Mouse (Mus musculus): ENCODE measurements around the gene Tyrobp. TPM values are rescaled to one million over a fixed set of nuclear protein-coding genes. Genes with fewer than 3 reads are reported as not detected.

Gene Tyrobp
- polyA plus RNA-seq (2012; rRNA removed), result 54.2 and 79.2 TPM in 2 replicates
- 69.8 and 84.7 TPM in 2 replicates for polyA plus RNA-seq (2014; fragmentation: Nextera tagmentation; extraction: Ambion mirVana)

DNA sequence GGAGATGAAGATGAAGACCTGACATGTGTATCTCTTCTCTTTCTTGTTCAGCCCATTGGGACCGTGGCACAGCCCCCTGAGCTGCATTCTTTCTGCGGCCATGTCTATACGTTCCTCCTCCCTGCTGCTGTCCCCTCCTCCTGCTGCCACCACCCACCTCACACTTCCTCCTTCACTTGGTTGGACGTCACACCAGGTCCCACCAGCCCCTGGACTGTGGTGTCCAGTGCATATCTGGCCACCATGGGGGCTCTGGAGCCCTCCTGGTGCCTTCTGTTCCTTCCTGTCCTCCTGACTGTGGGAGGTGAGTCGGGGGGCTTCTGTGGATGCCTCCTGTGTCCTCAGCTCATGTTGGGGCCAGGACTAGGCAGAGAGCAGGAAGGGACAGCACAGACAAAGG is at the start of gene Tyrobp:
Gene Tyrobp, plus strand, starts transcription at position 165 of the 400 bp plus-strand sequence.
- no peaks in the 10 kb centered on the region for H3K36me3 ChIP-seq (ENCODE audit: control insufficient read depth, insufficient read depth, low read length)
- H3K4me1 ChIP-seq (ENCODE audit: control insufficient read depth, insufficient read depth, low read length), result no peaks in the 10 kb centered on the region
- no peaks in the 10 kb centered on the region; the same call in 1 of the 2 replicates for H3K9me3 ChIP-seq (ENCODE audit: control insufficient read depth, low read length)
- WGBS, result 69% methylated on average over 5 of the region's 5 CpGs
- H3K4me3 ChIP-seq (replicated peaks; ENCODE audit: low read length), result no peak within 1 kb of the TSS
- ATAC-seq (ENCODE audit: low FRiP score, low read depth) (no peak), DNase-seq (ENCODE audit: low spot score) (no peak)
- H3K4me2 ChIP-seq (replicated peaks; ENCODE audit: low read depth, low read length, severe bottlenecking), result no peak within 1 kb of the TSS
- no peak for TF ChIP-seq POLR2A (IDR thresholded peaks at IDR 0.05; ENCODE audit: borderline replicate concordance, extremely low read depth, insufficient read depth, insufficient read length)
- no peaks in the 10 kb centered on the region for H3K27me3 ChIP-seq (ENCODE audit: control insufficient read depth, insufficient read depth, low read length)
- no peak within 1 kb of the TSS for H3K27ac ChIP-seq (replicated peaks; ENCODE audit: low read depth, low read length)
- H3K9ac ChIP-seq (ENCODE audit: low read depth, low read length, severe bottlenecking), result no peak within 1 kb of the TSS

DNA sequence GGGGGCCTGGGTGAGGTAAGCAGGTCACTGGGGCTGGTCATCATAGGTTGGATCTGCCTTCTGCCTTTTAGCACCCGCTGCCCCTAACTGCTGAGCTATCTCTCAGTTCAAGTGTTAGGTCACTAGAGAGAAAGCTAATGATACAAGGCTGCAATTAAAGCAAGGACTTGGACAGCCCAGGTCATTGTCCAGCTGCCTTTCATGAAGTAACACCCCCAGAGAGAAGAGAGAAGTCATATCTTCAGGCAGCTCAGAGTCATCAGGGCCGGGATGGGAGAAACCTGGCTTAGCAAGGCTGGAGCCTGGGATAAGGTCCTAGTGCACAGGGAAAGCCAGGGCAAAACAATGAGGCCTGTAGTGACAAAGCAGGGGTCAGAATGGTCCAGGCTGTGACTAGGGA is 46.1 kb upstream of the Tyrobp start:
- H3K9ac ChIP-seq (ENCODE audit: low read depth, low read length, severe bottlenecking), result no peak overlapping the region
- no peaks in the 10 kb centered on the region for H3K9me3 ChIP-seq (ENCODE audit: control insufficient read depth, low read length)
- no peaks in the 10 kb centered on the region for H3K27me3 ChIP-seq (ENCODE audit: control insufficient read depth, insufficient read depth, low read length)
- ATAC-seq (ENCODE audit: low FRiP score, low read depth) (no peak), DNase-seq (ENCODE audit: low spot score) (no peak)
- 0 out of 2 replicates have a peak, but pooled peaks cover under 1% of the 10 kb centered on the region for H3K4me1 ChIP-seq (ENCODE audit: control insufficient read depth, insufficient read depth, low read length)
- WGBS, result 63% methylated on average over 2 of the region's 2 CpGs
- H3K27ac ChIP-seq (replicated peaks; ENCODE audit: low read depth, low read length), result no peak overlapping the region
- TF ChIP-seq POLR2A (IDR thresholded peaks at IDR 0.05; ENCODE audit: borderline replicate concordance, extremely low read depth, insufficient read depth, insufficient read length), result no peak
- H3K4me2 ChIP-seq (replicated peaks; ENCODE audit: low read depth, low read length, severe bottlenecking), result no peak overlapping the region
- H3K4me3 ChIP-seq (replicated peaks; ENCODE audit: low read length), result no peak overlapping the region
- no peaks in the 10 kb centered on the region for H3K36me3 ChIP-seq (ENCODE audit: control insufficient read depth, insufficient read depth, low read length)

DNA sequence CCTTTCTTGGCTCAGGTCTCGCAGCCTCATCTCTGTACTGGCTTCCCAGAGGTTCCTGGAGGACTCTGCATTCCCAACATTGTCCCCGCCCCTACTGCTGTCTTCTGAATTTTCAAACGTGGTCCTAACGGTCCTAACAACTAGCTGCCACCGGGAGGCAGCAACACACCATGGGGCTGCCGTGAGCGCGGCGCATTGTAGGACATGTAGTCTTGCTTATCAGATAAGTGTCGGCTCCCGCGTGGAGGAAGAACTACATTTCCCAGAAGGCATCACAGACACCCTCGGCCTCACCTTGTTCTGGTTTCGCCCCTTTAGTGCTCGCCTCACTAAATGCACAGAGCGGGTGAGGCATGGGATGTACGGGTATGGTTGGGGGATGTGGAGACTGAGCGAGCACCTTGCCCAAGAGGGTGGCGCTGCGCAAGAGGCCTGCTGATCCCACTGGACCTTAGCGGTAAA is 40.0 kb upstream of the Tyrobp start:
- WGBS, result under 1% methylated on average over 21 of the region's 21 CpGs
- DNase-seq (ENCODE audit: low spot score) (peak; percentile 97), ATAC-seq (ENCODE audit: low FRiP score, low read depth) (peak; percentile 98)
- Histone ChIP-seq H3K4me1 (ENCODE audit: control insufficient read depth, insufficient read depth, low read length) (no peaks in the 10 kb centered on the region), H3K36me3 (ENCODE audit: control insufficient read depth, insufficient read depth, low read length) (no peaks in the 10 kb centered on the region), H3K9ac (ENCODE audit: low read depth, low read length, severe bottlenecking) (peak overlapping the region; percentile 57), H3K27ac (replicated peaks; ENCODE audit: low read depth, low read length) (0 out of 2 replicates have a peak overlapping the region, but pooled peaks have one; percentile 48), H3K4me2 (replicated peaks; ENCODE audit: low read depth, low read length, severe bottlenecking) (peak overlapping the region; percentile 60), H3K4me3 (replicated peaks; ENCODE audit: low read length) (peak overlapping the region; percentile 42), H3K27me3 (ENCODE audit: control insufficient read depth, insufficient read depth, low read length) (no peaks in the 10 kb centered on the region), H3K9me3 (ENCODE audit: control insufficient read depth, low read length) (no peaks in the 10 kb centered on the region)
- TF ChIP-seq POLR2A (IDR thresholded peaks at IDR 0.05; ENCODE audit: borderline replicate concordance, extremely low read depth, insufficient read depth, insufficient read length), result 0 out of 2 replicates have a peak, but pooled peaks have one; percentile 59

DNA sequence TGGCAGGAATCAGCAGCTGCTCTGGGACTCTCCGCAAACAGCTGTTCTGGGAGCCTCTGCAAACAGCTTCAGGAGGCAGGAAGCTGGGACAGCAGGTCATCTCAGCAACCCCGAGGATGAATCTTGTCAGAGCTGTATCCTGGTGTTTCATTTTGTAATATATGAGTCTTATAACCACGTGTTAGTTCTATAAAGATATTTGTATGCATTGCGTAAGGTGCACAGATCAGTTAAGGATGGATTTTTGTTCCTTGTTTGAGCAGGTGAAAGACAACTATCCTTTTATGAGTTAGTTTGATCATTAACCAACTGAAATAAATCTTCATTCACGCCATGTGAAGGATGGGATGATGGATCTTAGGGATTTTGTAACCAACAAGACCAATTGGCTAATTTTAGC is 33.5 kb upstream of the Tyrobp start:
- no peak overlapping the region for H3K27ac ChIP-seq (replicated peaks; ENCODE audit: low read depth, low read length)
- TF ChIP-seq POLR2A (IDR thresholded peaks at IDR 0.05; ENCODE audit: borderline replicate concordance, extremely low read depth, insufficient read depth, insufficient read length), result no peak
- no peaks in the 10 kb centered on the region for H3K27me3 ChIP-seq (ENCODE audit: control insufficient read depth, insufficient read depth, low read length)
- WGBS, result 58% methylated on average over 5 of the region's 5 CpGs
- no peaks in the 10 kb centered on the region for H3K9me3 ChIP-seq (ENCODE audit: control insufficient read depth, low read length)
- no peak for DNase-seq (ENCODE audit: low spot score)
- no peak overlapping the region for H3K4me3 ChIP-seq (replicated peaks; ENCODE audit: low read length)
- ATAC-seq (ENCODE audit: low FRiP score, low read depth), result no peak
- H3K9ac ChIP-seq (ENCODE audit: low read depth, low read length, severe bottlenecking), result no peak overlapping the region
- H3K4me1 ChIP-seq (ENCODE audit: control insufficient read depth, insufficient read depth, low read length), result no peaks in the 10 kb centered on the region
- H3K4me2 ChIP-seq (replicated peaks; ENCODE audit: low read depth, low read length, severe bottlenecking), result no peak overlapping the region
- no peaks in the 10 kb centered on the region for H3K36me3 ChIP-seq (ENCODE audit: control insufficient read depth, insufficient read depth, low read length)

DNA sequence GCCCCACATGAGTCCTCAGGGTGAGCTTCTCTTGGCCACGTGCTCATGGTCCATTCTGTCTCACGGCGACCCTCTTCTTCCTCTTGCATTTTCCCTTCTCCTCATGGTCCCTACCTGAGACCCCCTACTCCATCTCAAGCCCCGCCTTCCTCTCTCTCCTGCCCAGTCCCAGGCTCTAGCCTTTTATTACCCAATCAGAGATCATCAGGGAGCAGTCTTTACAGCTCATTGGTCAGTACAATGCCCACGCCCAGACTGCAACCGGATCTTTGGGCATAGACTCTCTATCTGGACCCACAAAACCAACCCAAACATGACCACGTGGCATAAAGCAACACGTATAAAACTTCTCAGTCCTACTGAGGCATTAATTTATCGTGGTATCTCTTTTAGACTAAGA is 29.5 kb upstream of the Tyrobp start:
- WGBS, result 76% methylated on average over 9 of the region's 9 CpGs
- Histone ChIP-seq H3K27me3 (ENCODE audit: control insufficient read depth, insufficient read depth, low read length) (no peaks in the 10 kb centered on the region), H3K4me1 (ENCODE audit: control insufficient read depth, insufficient read depth, low read length) (no peaks in the 10 kb centered on the region), H3K9me3 (ENCODE audit: control insufficient read depth, low read length) (no peaks in the 10 kb centered on the region), H3K36me3 (ENCODE audit: control insufficient read depth, insufficient read depth, low read length) (no peaks in the 10 kb centered on the region), H3K4me2 (replicated peaks; ENCODE audit: low read depth, low read length, severe bottlenecking) (no peak overlapping the region), H3K9ac (ENCODE audit: low read depth, low read length, severe bottlenecking) (no peak overlapping the region), H3K27ac (replicated peaks; ENCODE audit: low read depth, low read length) (no peak overlapping the region), H3K4me3 (replicated peaks; ENCODE audit: low read length) (no peak overlapping the region)
- no peak for TF ChIP-seq POLR2A (IDR thresholded peaks at IDR 0.05; ENCODE audit: borderline replicate concordance, extremely low read depth, insufficient read depth, insufficient read length)
- no peak for DNase-seq (ENCODE audit: low spot score)
- no peak for ATAC-seq (ENCODE audit: low FRiP score, low read depth)

Data from limb, embryonic 14.5 days (tissue).